Mouse (Mus musculus) heart, postnatal 0 days (tissue): ENCODE data around the gene Gm973. TPM values are rescaled to one million over a fixed set of nuclear protein-coding genes. Genes with fewer than 3 reads are reported as not detected.
A peak's percentile ranks its signal among the peaks of the same experiment; 100 is the strongest.
"Not testable (repeated sequence)": the region's sequence is repeated elsewhere in the genome, so short reads cannot be mapped to it uniquely, and the experiment has no call there.

Experiments
- ATAC-seq: fragments of 200-750 bp; cut with Nextera tagmentation; 2 replicates; pipeline ENCODE4 v1.8.0; 2017; ENCODE audit warnings: low read depth, moderate number of reproducible peaks, moderate library complexity; ENCODE audit not compliant: insufficient read depth
- DNase-seq: peaks from one replicate; pipeline ENCODE4 v3.0.0-alpha.2; 2016; ENCODE audit warnings: low spot score
- H3K27ac ChIP-seq: fragments of 300-500 bp; sonication (generic); 2 replicates; pipeline ENCODE4 v1.5.1; 2014; ENCODE audit warnings: low read depth, mild to moderate bottlenecking
- H3K27me3 ChIP-seq: fragments of 300-500 bp; sonication (generic); 2 replicates; pipeline ENCODE4 v1.6.1; 2014; ENCODE audit warnings: low read length, mixed read lengths; ENCODE audit not compliant: control insufficient read depth, insufficient read depth
- H3K36me3 ChIP-seq: fragments of 300-500 bp; sonication (generic); replicated peaks from 2 replicates; pipeline ENCODE4 v1.6.1; 2014; ENCODE audit warnings: low read length, mixed read lengths; ENCODE audit not compliant: control insufficient read depth, insufficient read depth
- H3K4me1 ChIP-seq: fragments of 300-500 bp; sonication (generic); 2 replicates; pipeline ENCODE4 v1.6.1; 2014; ENCODE audit warnings: antibody characterized with exemption; ENCODE audit not compliant: control insufficient read depth, insufficient read depth
- H3K4me2 ChIP-seq: fragments of 300-500 bp; sonication (generic); 2 replicates; pipeline ENCODE4 v1.6.1; 2014; ENCODE audit warnings: low read depth, mild to moderate bottlenecking, low read length, moderate library complexity
- H3K4me3 ChIP-seq: fragments of 300-500 bp; sonication (generic); 2 replicates; pipeline ENCODE4 v1.5.1; 2014; ENCODE audit warnings: low read depth, low read length
- H3K9ac ChIP-seq: fragments of 300-500 bp; sonication (generic); replicated peaks from 2 replicates; pipeline ENCODE4 v1.6.1; 2014; ENCODE audit warnings: low read depth, low read length, mixed read lengths
- H3K9me3 ChIP-seq: fragments of 300-500 bp; sonication (generic); replicated peaks from 2 replicates; pipeline ENCODE4 v1.6.1; 2016; ENCODE audit warnings: low read length; ENCODE audit not compliant: control insufficient read depth
- CTCF ChIP-seq: IDR thresholded peaks from 2 replicates; pipeline ENCODE4 v1.5.1; 2016; ENCODE audit warnings: antibody characterized with exemption, control low read depth, low read depth
- EP300 ChIP-seq: IDR thresholded peaks from 2 replicates; pipeline ENCODE4 v1.6.1; 2016; ENCODE audit warnings: antibody characterized with exemption, low read depth
- WGBS: fragments of 180-500 bp; shearing (Covaris S2); extraction: QIAGEN DNeasy Blood & Tissue Kit; methylation state at CpG from one replicate; pipeline ENCODE4 v1.1.7; 2014; 5-methylcytosine and 5-hydroxymethylcytosine counted together
- polyA plus RNA-seq: library from polyadenylated mRNA; unstranded; fragments of >200 nt; fragmentation: Nextera tagmentation; extraction: Ambion mirVana; gene quantifications from 2 replicates; pipeline ENCODE4 v1.2.1, GENCODE M21; 2015
- total RNA-seq: library from RNA; depleted of rRNA; stranded (reverse); fragments of >200 nt; gene quantifications from 2 replicates; pipeline ENCODE4 v1.2.3, GENCODE M21; 2014; ENCODE audit warnings: low replicate concordance

Gm973 gene
- total and polyA plus RNA-seq, 2 experiments from 2014 or later, result 0.14 TPM; not detected in 1

DNA sequence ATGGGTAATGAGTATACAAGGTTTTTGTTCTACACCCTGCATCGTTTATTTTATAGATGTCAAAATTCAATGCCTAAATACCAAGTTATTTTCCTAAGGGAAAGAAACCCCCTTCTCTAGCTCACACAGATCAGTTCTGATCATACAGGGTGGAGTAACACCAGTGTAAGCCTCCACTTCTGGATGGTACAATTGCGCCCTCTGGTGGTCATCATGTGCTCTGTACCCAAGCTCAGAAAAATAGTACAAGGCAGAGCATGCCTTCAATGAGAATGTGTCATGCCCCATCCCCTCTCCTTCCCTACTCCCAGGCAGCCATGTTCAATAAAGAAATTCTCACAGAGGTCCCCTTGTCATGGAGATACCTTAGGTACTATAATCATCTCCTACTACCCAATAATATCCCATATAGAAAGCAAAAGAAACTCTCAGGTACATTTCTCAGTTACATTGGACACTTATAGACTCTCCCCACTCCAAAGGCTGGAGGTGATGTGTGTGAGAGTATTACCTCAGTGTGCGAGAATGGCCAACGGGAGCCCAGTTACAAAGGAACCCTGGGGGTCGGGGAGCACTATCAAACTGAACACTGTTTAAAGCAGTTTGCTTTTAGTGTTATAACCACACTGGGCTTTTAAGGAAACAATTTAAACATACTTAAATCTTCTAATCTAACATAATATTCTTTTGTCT is 107.4 kb downstream of the Gm973 start:
- TF ChIP-seq EP300 (no peak), CTCF (peak; percentile 99)
- Histone ChIP-seq H3K9me3 (no peaks in the 10 kb centered on the region), H3K4me1 (no peaks in the 10 kb centered on the region), H3K4me2 (no peak overlapping the region), H3K4me3 (no peak overlapping the region), H3K9ac (no peak overlapping the region), H3K36me3 (no peaks in the 10 kb centered on the region), H3K27me3 (no peaks in the 10 kb centered on the region; the same call in 1 of the 2 replicates), H3K27ac (no peak overlapping the region)
- WGBS, result 18% methylated on average over 5 of the region's 5 CpGs
- DNase-seq (peak; percentile 53), ATAC-seq (peak; percentile 80)

DNA sequence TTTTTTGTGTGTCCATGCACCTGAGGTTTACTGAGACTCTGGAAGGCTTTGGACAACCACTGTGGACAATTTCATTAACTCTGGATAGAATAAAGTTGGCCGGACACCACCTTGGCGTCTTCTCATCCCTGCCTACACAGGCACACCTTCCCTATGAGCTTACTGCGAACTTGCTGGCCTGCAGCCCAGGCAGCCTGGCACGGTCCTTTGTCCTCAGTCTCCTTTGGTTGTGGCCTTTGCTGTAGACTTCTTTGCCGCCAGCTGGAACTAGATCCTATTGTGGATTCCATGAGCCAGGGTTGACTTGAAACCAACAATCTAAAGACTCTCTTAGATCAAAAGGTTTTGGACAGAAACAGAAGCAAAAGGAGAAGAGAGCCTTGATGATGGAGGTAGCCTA is 109.3 kb downstream of the Gm973 start:
- no peaks in the 10 kb centered on the region for H3K4me1 ChIP-seq
- no peak for ATAC-seq
- H3K4me3 ChIP-seq, result no peak overlapping the region
- no peak overlapping the region for H3K4me2 ChIP-seq
- H3K36me3 ChIP-seq, result no peaks in the 10 kb centered on the region
- TF ChIP-seq EP300, result no peak
- TF ChIP-seq CTCF, result no peak
- H3K9me3 ChIP-seq, result no peaks in the 10 kb centered on the region
- WGBS, result 52% methylated on average over 5 of the region's 5 CpGs
- no peaks in the 10 kb centered on the region; the same call in 1 of the 2 replicates for H3K27me3 ChIP-seq
- H3K27ac ChIP-seq, result no peak overlapping the region
- no peak overlapping the region for H3K9ac ChIP-seq
- no peak for DNase-seq

DNA sequence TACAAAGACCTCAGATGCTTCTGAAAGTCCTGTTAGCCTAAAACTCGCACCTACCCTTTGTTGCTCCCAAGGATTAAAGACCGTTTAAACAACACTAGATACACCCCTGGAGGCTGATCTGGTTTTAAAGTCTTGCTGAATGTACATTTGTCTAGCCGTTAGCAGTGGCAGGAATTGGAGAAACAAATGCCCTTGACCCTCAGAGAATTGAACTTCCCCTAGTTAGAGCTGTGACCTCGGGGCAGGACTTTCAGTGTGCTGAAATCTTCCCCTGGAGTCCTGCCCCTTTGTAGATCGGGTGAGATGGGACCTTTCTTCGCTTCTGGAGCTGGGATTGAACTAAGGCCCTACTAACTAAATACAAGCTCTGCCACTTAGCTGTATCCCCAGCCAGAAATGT is 113.1 kb downstream of the Gm973 start:
- no peak for TF ChIP-seq EP300
- TF ChIP-seq CTCF, result no peak
- no peaks in the 10 kb centered on the region for H3K9me3 ChIP-seq
- no peak for DNase-seq
- no peak overlapping the region for H3K27ac ChIP-seq
- H3K9ac ChIP-seq, result no peak overlapping the region
- WGBS, result 43% methylated on average over 6 of the region's 6 CpGs
- no peak overlapping the region for H3K4me2 ChIP-seq
- H3K4me1 ChIP-seq, result no peaks in the 10 kb centered on the region
- H3K36me3 ChIP-seq, result no peaks in the 10 kb centered on the region
- ATAC-seq, result no peak
- H3K4me3 ChIP-seq, result no peak overlapping the region
- H3K27me3 ChIP-seq, result no peaks in the 10 kb centered on the region

DNA sequence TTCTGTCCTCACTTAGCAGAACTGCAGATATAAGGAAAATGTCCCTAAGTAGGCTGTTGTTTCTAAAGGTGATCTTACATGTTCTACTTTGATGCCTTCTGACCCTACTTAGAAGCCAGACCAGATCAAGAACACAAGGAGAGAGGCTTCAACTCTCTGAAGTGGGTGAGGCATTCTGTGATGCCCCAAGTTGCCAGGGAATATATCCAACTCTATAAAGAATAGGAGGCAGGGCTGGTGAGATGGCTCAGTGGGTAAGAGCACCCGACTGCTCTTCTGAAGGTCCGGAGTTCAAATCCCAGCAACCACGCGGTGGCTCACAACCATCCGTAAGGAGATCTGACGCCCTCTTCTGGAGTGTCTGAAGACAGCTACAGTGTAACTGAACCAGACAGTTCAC is 114.3 kb downstream of the Gm973 start:
- WGBS, result 90% methylated on average over 6 of the region's 6 CpGs
- not testable (repeated sequence) for H3K27ac ChIP-seq, H3K4me1 ChIP-seq, H3K9me3 ChIP-seq, H3K4me3 ChIP-seq, H3K27me3 ChIP-seq, ATAC-seq, H3K36me3 ChIP-seq, DNase-seq, H3K9ac ChIP-seq, H3K4me2 ChIP-seq

DNA sequence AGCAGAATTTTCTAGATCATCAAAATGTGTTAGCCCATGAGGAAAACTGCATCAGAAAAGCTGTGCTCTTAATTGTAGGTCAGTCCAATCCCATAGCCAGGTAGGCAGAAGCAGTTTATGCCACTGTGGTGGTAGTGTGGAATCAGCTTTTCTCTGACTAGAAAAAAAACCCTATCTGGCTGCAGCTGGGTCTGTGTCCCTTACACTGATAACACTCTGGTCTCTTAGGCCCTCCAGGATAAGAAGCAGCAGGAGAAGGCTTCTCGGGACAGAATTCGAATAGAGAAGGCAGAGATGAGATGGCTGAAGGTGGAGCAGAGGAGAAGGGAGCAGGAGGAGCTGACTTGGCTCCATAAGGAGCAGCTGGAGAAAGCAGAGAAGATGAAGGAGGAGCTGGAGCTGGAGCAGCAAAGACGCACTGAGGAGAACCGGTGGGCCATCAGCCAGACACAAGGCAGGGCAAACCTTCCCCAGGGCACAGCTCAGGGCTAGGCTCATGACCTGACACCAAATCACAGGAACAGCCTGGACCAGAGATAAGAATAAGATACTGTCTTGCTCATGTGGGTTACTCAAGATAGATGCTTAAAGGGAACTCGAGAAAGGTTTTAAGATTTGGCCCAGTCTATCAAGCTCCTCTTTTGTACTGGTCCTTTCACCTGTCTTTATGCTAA is 116.1 kb downstream of the Gm973 start:
- Histone ChIP-seq H3K27me3 (no peaks in the 10 kb centered on the region), H3K36me3 (no peaks in the 10 kb centered on the region), H3K9ac (no peak overlapping the region), H3K4me1 (no peaks in the 10 kb centered on the region), H3K4me3 (no peak overlapping the region), H3K9me3 (no peaks in the 10 kb centered on the region), H3K27ac (no peak overlapping the region), H3K4me2 (no peak overlapping the region)
- TF ChIP-seq CTCF (no peak), EP300 (no peak)
- ATAC-seq (no peak), DNase-seq (no peak)
- WGBS, result 28% methylated on average over 5 of the region's 5 CpGs

DNA sequence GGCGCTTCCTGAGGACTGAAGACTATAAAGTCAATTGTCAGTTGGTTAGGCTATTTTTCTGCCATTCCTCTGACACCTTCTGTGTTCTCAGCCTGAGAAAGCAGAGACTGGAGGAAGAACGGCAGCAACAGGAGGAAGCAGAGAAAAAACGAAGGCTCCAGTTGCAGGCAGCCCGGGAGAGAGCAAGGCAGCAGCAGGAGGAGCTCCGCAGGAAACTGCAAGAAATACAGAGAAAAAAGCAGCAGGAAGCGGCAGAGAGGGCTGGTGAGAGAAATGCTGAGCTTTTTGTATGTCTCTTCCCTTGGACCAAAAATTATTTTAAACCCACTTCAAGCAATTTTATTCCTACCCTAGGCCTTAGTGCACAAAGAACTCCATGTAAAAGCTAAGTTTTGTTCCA is 117.0 kb downstream of the Gm973 start:
- Histone ChIP-seq H3K9ac (no peak overlapping the region), H3K27ac (no peak overlapping the region), H3K36me3 (no peaks in the 10 kb centered on the region), H3K4me3 (no peak overlapping the region), H3K27me3 (no peaks in the 10 kb centered on the region), H3K4me2 (no peak overlapping the region), H3K9me3 (no peaks in the 10 kb centered on the region), H3K4me1 (no peaks in the 10 kb centered on the region)
- TF ChIP-seq CTCF, result no peak
- no peak for TF ChIP-seq EP300
- DNase-seq, result no peak
- no peak for ATAC-seq
- 28% methylated on average over 6 of the region's 6 CpGs for WGBS
